Mouse (Mus musculus) layer of hippocampus, adult 9-11 months (tissue): Measurements from ENCODE around the gene Clcn7.
A peak's percentile ranks its signal among the peaks of the same experiment; 100 is the strongest.
"Not testable (repeated sequence)": the region's sequence is repeated elsewhere in the genome, so short reads cannot be mapped to it uniquely, and the experiment has no call there.

ENCODE experiments used
- DNase-seq: peaks from one replicate; pipeline ENCODE4 v3.0.0; 2022

The Clcn7 gene

GRCm38 (mm10) chr17:25133275-25133698 lies at the start of gene Clcn7:
Gene Clcn7 (plus strand): TSS chr17:25133391.
- DNase-seq = peak; percentile 93

- DNase-seq = no peak
Measured at GRCm38 (mm10) chr17:25083444-25083931, 49.7 kb upstream of the Clcn7 start, which contains the start of gene Tmem204. Gene Tmem204 (minus strand): TSS chr17:25083591.

GRCm38 (mm10) chr17:25084835-25085385 lies 48.3 kb upstream of the Clcn7 start:
- no peak for DNase-seq

- no peak for DNase-seq
Measured at GRCm38 (mm10) chr17:25086724-25087123, 46.5 kb upstream of the Clcn7 start.

GRCm38 (mm10) chr17:25089158-25089557 lies 44.0 kb upstream of the Clcn7 start:
- no peak for DNase-seq

- DNase-seq = no peak
Measured at GRCm38 (mm10) chr17:25090450-25090849, 42.7 kb upstream of the Clcn7 start.

- DNase-seq = no peak
Measured at GRCm38 (mm10) chr17:25096221-25096620, 37.0 kb upstream of the Clcn7 start.

GRCm38 (mm10) chr17:25100052-25100451 lies 33.1 kb upstream of the Clcn7 start:
- DNase-seq = no peak

GRCm38 (mm10) chr17:25101338-25101737 lies 31.9 kb upstream of the Clcn7 start:
- DNase-seq = no peak

GRCm38 (mm10) chr17:25107786-25108185 lies 25.4 kb upstream of the Clcn7 start:
- no peak for DNase-seq

- DNase-seq = no peak
Measured at GRCm38 (mm10) chr17:25109578-25109977, 23.6 kb upstream of the Clcn7 start.

- DNase-seq = no peak
Measured at GRCm38 (mm10) chr17:25110590-25110989, 22.6 kb upstream of the Clcn7 start.

GRCm38 (mm10) chr17:25111220-25111619 lies 22.0 kb upstream of the Clcn7 start:
- no peak for DNase-seq

- peak; percentile 75 for DNase-seq
Measured at GRCm38 (mm10) chr17:25111739-25112422, 21.3 kb upstream of the Clcn7 start.

GRCm38 (mm10) chr17:25112423-25112810 lies 20.8 kb upstream of the Clcn7 start:
- DNase-seq = no peak

- no peak for DNase-seq
Measured at GRCm38 (mm10) chr17:25114908-25115645, 18.1 kb upstream of the Clcn7 start.

GRCm38 (mm10) chr17:25115664-25116432 lies 17.3 kb upstream of the Clcn7 start, which contains the start of gene Telo2:
Gene Telo2 (minus strand): TSS chr17:25115967.
- DNase-seq = peak; percentile 91

GRCm38 (mm10) chr17:25117263-25117662 lies 15.9 kb upstream of the Clcn7 start:
- DNase-seq = no peak

- DNase-seq = no peak
Measured at GRCm38 (mm10) chr17:25120406-25120805, 12.8 kb upstream of the Clcn7 start, which contains the start of gene Ptx4. Gene Ptx4 (plus strand): TSS chr17:25120760.

- no peak for DNase-seq
Measured at GRCm38 (mm10) chr17:25123979-25124378, 9.2 kb upstream of the Clcn7 start.

- not testable (repeated sequence) for DNase-seq
Measured at GRCm38 (mm10) chr17:25125442-25126060, 7.6 kb upstream of the Clcn7 start.

- peak; percentile 66 for DNase-seq
Measured at GRCm38 (mm10) chr17:25127079-25127478, 6.1 kb upstream of the Clcn7 start.
